Mouse (Mus musculus) thymus, postnatal 14 days (tissue): Measurements from ENCODE around the gene Atmin.

Experiments
- DNase-seq: peaks from one replicate; pipeline ENCODE4 v3.0.0; 2021

The Atmin gene

GRCm38 (mm10) chr8:116943161-116943554 is at the start of gene Atmin:
Gene Atmin (plus strand): TSS chr8:116943393.
- peak; percentile 87 for DNase-seq

GRCm38 (mm10) chr8:116893938-116894337 is 49.3 kb upstream of the Atmin start:
- DNase-seq: no peak

DNA sequence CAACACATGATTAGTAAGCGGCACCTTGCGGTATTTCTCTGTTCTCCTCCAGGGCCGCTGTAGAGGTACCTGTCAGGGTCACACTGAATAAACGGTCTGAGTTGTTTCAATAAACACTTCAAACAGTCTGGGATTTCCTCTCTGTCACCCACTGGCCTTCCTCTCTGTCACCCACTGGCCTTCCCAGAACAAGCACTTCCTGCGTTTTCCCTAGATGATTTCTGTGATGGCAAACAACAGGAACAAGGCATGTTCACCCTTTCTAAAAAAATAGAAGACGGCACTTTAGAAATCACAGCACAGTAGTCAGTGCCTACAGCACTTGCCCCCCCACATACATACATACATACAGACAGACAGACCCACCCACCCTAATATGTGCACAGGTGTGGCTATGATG is 47.7 kb upstream of the Atmin start:
- DNase-seq: no peak

DNA sequence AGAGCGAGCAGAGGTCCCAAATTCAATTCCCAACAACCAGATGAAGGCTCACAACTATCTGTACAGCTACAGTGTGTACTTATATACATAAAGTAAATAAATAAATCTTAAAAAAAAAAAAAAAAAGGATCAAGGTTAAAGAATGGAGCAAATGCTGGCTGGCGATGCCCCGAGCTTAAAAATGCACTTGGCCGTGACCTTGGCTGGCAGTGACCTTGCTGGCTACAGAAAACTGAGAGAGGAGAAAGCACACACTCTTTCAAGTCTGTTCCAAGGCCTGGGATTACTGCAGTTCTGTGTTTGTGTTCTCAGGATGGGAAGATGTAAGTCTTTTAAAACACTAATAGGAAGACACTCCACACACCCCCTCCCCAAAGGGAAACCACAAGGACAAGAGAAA is 38.5 kb upstream of the Atmin start:
- DNase-seq: no peak

- DNase-seq: peak; percentile 24
Measured at GRCm38 (mm10) chr8:116905252-116905651, 37.9 kb upstream of the Atmin start.

GRCm38 (mm10) chr8:116905836-116906235 is 37.4 kb upstream of the Atmin start:
- DNase-seq: no peak

DNA sequence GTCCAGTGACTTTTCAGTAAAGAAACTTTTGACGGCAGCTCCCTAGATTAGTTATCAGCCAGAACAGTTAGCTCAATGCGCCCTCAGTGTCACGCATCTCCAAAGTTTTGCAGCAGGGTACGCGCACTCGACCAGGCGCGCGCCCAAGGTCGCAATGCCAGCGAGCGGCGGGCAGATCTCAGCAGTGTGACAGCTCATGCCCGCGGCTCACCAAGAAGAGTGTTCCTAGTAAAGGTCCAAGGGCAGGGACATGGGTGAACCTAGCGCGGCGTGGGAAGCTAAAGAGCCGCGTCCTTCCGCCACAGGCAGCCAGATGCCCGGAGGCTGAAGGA is 22.2 kb upstream of the Atmin start:
- DNase-seq: peak; percentile 71

GRCm38 (mm10) chr8:116921337-116922059 is 21.7 kb upstream of the Atmin start, which contains the start of the genes Cmc2 and Cenpn:
Gene Cmc2 (minus strand): TSS chr8:116921455.
Gene Cenpn (plus strand): TSS chr8:116921730.
- DNase-seq: peak; percentile 93

DNA sequence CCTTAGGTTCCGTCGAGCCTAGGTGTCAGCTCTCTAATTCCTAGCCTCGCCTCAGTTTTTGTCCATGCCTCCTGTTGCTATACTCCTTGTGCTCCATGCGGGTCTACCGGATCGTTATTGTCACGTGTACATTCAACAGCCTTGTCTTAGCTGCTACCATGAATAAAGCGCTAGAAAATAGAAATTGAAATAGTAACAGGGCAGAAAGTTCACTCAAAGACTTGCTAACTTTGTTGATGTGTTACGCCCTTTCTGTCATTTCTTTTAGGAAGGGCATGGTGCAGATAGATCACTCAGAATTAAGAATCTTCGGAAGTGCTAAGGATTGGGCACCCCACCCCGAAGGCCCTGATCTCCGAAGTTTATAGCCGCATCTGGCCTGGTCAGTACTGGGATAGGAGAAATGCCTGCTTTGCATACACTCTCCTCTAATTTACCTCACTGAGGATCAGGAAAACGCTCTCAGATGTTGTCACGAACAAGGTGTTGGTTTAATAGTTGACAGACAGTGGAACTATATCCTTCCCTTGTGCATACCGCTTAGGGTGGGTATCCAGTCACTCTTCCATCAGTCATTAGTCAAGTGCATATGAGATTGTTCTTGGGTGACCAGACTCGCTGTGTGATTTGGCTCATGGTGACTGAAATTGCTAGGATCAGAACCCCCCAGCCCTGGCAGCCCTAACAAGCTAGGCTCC is 21.0 kb upstream of the Atmin start:
- no peak for DNase-seq

GRCm38 (mm10) chr8:116923526-116923925 is 19.7 kb upstream of the Atmin start:
- DNase-seq: peak; percentile 66

DNA sequence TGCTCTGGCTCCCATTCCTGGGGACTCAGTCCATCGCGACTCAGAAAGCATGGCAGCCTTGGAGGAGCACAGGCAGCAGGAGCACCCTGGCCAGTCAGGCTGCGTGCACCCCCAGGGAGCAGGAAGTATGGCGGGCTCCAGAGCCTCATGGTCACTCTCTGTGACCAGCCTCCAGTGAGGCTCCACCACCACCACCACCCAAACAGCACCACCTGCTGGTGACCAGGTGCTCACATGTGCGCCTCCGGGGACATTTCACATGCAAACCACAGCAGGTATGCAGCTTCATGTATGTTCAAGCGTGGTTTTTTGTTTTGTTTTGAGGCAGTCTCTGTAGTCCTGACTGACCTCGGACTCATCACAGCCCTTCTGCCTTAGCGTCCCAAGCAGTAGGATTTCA is 15.3 kb upstream of the Atmin start:
- peak; percentile 79 for DNase-seq

GRCm38 (mm10) chr8:116928588-116928987 is 14.6 kb upstream of the Atmin start:
- DNase-seq: no peak

DNA sequence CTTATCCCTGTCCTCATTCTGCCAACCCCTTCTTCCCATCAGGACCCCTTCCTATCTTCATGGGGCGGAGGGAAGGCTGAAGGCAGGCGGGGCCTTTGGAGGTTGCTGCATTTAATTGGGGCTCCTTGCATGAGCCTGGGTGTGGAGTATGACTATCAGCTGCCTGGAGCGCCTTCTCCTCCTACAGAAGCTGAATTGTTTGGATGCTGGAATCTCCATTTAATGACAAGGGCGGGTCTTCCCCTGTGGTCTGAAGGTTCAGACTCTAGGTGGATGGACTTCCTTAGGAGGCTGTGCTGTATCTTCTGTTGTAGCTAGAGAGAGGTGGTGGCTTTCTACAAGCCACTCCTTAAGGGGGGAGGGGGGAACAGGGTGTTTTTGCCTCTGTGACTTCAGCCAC is 8.2 kb upstream of the Atmin start:
- no peak for DNase-seq

DNA sequence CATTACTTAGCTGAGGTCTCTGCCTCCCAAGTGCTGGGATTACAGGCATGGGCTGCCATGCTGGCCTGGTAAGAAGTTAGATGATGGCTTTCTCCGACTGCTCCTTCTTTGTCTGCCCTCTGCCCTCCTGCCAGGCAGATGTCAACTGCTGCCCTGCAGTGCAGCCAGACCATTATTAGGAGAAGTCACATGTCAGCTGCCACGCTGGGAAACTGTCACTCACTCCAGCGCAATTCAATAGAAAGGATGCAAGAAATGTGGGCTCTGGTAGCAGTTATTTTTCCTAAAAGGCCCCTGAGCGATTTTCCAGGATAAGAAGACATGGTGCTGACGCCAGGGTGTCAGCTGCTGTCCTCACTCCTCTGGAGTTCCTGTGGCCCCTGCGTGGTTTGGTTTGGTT is 7.7 kb upstream of the Atmin start:
- DNase-seq: no peak

DNA sequence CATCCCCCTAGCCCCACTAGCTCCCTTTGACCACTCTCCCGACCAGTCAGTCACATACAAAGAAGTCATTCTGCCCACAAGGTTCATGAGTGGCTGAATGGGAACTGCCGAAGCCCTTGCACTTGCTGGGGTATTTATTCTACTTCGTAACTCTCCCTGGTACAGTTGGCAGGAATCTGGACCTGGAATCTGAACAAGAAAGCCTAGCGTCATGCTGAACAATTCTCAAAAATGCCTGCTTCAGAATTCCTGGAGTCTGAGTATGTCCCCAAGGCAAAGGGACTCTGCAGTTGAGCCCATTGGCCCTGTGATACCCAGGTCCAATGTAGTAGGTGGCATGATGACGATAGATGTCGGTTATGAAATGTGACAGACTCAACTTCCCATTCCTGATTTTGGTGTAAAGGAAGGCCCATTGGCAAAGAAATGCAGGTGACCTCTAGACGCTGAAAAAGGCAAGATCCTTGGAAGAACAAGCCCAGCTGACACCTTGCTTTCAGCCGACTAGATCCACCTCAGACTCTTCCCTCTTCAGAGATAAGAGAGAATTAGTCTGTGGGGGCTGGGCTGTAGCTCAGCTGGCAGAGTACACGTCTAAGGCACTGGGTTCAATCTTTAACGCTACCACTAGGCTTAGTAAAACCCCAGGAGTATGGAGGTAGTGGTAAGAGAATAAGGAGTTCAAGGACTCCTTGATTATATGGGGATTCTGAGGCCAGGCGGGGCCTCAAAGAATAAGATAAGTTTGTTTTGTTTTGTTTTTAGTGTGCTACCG is 722 bp upstream of the Atmin start:
- no peak for DNase-seq

GRCm38 (mm10) chr8:116943555-116944384 is 577 bp downstream of the Atmin start:
- peak; percentile 52 for DNase-seq

GRCm38 (mm10) chr8:116944385-116944696 is 1.1 kb downstream of the Atmin start:
- no peak for DNase-seq

GRCm38 (mm10) chr8:116945169-116945910 is 2.1 kb downstream of the Atmin start:
- no peak for DNase-seq

- DNase-seq: peak; percentile 27
Measured at GRCm38 (mm10) chr8:116946268-116946838, 3.2 kb downstream of the Atmin start.

DNA sequence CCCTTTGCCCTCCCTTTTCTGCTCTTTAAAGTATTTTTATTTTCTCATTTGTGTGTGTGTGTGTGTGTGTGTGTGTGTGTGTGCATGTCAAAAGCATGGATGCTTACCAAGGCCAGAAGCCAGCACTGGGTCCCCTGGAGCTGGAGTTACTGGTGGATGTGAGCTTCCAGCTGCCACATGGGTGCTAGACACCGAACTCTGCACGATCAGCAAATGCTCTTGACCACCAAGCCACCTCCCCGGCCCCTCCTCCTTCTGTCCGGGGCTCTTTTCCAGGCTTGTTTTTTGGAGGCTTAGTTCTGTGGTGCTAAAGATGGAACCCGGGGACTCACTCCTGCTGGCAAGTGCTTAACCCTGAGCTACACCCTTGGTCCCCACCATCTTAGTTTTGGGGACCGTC is 3.7 kb downstream of the Atmin start:
- no peak for DNase-seq

GRCm38 (mm10) chr8:116947589-116947988 is 4.4 kb downstream of the Atmin start:
- DNase-seq: no peak

GRCm38 (mm10) chr8:116951369-116951768 is 8.2 kb downstream of the Atmin start:
- DNase-seq: no peak
